Mouse (Mus musculus) left cerebral cortex, postnatal 36 days (tissue): ENCODE measurements around the gene Egflam. TPM values are rescaled to one million over a fixed set of nuclear protein-coding genes. Genes with fewer than 3 reads are reported as not detected.

Experiments
- DNase-seq, 2 experiments: peaks; one replicate each; pipeline ENCODE4 v3.0.0; 2021 to 2022; ENCODE audit warnings: low spot score in 2 of 2, mixed read lengths in 1 of 2
- intact Hi-C: fragments of 180-260 bp; cut with DNase I; formaldehyde crosslinking; loops from one replicate; pipeline ENCODE4 v1.15.1; 2025
- total RNA-seq, 2 experiments: library from RNA; stranded (reverse); gene quantifications; 2 replicates each; pipeline ENCODE4 v1.2.3; 2021

The Egflam gene
- total RNA-seq = 1 to 10 TPM; 3.4 to 5.7 TPM

- intact Hi-C loops = no loop called here
- DNase-seq = peak; percentile 7 to 11
Measured at GRCm38 (mm10) chr15:7397818-7398608, at the start of gene Egflam. Egflam (minus strand) TSS chr15:7398395.

GRCm38 (mm10) chr15:7443396-7444315, 45.5 kb upstream of the Egflam start:
- DNase-seq = no peak
- intact Hi-C loops = loop anchor here (5.0 kb wide), 1 partner anchor 536 kb away; no protein-coding TSS in a partner anchor

- intact Hi-C loops = loop anchor here (5.0 kb wide), 1 partner anchor 535 kb away; no protein-coding TSS in a partner anchor
- DNase-seq = no peak
Measured at GRCm38 (mm10) chr15:7442148-7443100, 44.2 kb upstream of the Egflam start.

GRCm38 (mm10) chr15:7424282-7424681, 26.1 kb upstream of the Egflam start:
- intact Hi-C loops = no loop called here
- no peak for DNase-seq

- intact Hi-C loops = no loop called here
- no peak for DNase-seq
Measured at GRCm38 (mm10) chr15:7404521-7404920, 6.3 kb upstream of the Egflam start.

- DNase-seq = no peak
- intact Hi-C loops = no loop called here
Measured at GRCm38 (mm10) chr15:7398609-7399540, 680 bp upstream of the Egflam start.

GRCm38 (mm10) chr15:7397446-7397817, 763 bp downstream of the Egflam start:
- DNase-seq = no peak
- intact Hi-C loops = no loop called here

GRCm38 (mm10) chr15:7383349-7383748, 14.8 kb downstream of the Egflam start:
- DNase-seq = no peak
- intact Hi-C loops = no loop called here

GRCm38 (mm10) chr15:7382457-7382856, 15.7 kb downstream of the Egflam start:
- intact Hi-C loops = no loop called here
- DNase-seq = no peak

- DNase-seq = no peak
- intact Hi-C loops = no loop called here
Measured at GRCm38 (mm10) chr15:7352635-7353051, 45.6 kb downstream of the Egflam start.

- no peak for DNase-seq
- intact Hi-C loops = no loop called here
Measured at GRCm38 (mm10) chr15:7340703-7341309, 57.4 kb downstream of the Egflam start.

- intact Hi-C loops = no loop called here
- DNase-seq = no peak
Measured at GRCm38 (mm10) chr15:7334517-7335298, 63.5 kb downstream of the Egflam start.

GRCm38 (mm10) chr15:7332875-7333274, 65.3 kb downstream of the Egflam start:
- intact Hi-C loops = no loop called here
- DNase-seq = no peak

GRCm38 (mm10) chr15:7322599-7323311, 75.4 kb downstream of the Egflam start:
- intact Hi-C loops = no loop called here
- DNase-seq = no peak

GRCm38 (mm10) chr15:7320901-7321300, 77.3 kb downstream of the Egflam start:
- no peak for DNase-seq
- intact Hi-C loops = no loop called here

- intact Hi-C loops = no loop called here
Measured at GRCm38 (mm10) chr15:7315539-7315938, 82.7 kb downstream of the Egflam start.

GRCm38 (mm10) chr15:7308711-7309110, 89.5 kb downstream of the Egflam start:
- no peak for DNase-seq
- intact Hi-C loops = no loop called here

More at GRCm38 (mm10) chr15:7315539-7315938, 82.7 kb downstream of the Egflam start:
- DNase-seq = no peak
